Mouse (Mus musculus): ENCODE results near the gene Txndc11. TPM values are rescaled to one million over a fixed set of nuclear protein-coding genes. Genes with fewer than 3 reads are reported as not detected.

Txndc11 gene
- polyA plus RNA-seq, 1 experiment from 2014 or later: 15.5 TPM

DNA sequence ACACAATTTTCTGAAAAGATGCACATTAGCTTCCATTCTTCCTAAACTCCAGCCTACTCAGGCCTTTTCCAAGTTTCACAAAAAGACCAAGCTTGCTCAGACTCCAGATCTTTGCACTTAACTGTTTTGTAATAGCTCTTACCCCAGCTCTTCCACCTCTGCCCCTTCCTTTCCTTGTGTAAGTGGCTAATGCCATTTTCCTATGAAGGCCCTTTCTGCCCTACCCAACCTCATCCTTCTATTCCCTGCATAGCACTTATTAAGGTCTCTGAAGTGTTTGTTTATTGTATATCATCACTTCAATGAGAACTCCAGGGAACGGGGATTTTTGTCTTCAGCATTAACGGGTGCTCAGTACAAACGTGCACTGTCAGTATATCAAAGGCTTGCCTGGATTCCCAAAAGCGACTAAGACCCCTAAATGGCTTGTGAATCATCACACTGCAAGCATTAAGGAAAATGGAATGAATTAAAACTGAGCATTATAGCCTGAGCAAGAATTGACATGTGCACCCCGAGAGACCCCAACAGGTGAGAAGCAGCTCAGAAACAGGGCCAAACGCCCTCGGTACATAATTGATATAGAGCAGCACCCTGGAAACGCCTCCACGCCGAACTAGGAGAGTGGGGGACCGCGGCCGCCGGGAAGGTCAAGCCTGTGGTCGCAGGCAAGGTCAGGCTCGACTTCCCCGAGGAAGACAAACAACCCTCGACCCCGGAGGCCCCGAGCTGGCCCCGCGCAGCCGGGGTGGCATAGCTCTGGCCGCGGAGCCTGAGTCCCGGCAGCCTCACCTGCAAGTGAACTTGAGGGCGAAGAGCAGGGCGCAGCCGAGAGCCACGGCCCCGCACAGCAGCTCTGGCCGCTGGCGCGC lies 738 bp downstream of the Txndc11 start:
- Histone ChIP-seq H3K79me2 (ENCODE audit: inconsistent target) (peaks cover 52% of the 10 kb centered on the region), H3K27ac (peak overlapping the region; percentile 42), H3K36me3 (ENCODE audit: inconsistent target) (peaks cover 26% of the 10 kb centered on the region; the same call in 1 of the 2 replicates), H3K4me3 (ENCODE audit: inconsistent target) (peak overlapping the region; percentile 78)
- under 1% methylated on average over 34 of the region's 34 CpGs for WGBS (ENCODE audit: missing documents)

DNA sequence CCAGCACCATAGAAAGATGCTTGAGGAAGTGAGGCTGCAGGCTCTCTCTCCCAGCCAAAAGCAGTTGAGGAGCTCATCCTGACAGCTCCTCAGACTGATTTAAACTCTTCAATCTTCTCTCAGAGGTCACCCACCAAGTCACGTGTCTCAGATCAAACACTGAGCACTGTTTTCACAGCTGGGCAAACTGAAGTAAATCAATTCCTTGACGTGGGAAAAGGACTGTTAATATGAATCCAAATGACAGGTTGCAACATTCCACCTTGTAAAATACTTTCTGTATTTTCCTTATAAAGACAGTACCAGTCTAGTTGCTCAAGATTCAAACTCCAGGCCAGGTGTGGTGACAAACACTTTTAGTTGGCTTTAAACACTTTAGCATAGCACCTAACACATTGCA lies 1.6 kb downstream of the Txndc11 start:
- Histone ChIP-seq H3K27ac (no peak overlapping the region), H3K79me2 (ENCODE audit: inconsistent target) (peaks cover 60% of the 10 kb centered on the region), H3K36me3 (ENCODE audit: inconsistent target) (peaks cover 26% of the 10 kb centered on the region; the same call in 1 of the 2 replicates), H3K4me3 (ENCODE audit: inconsistent target) (peak overlapping the region; percentile 78; the same call in 1 of the 2 replicates)
- 15% methylated on average over 2 of the region's 2 CpGs for WGBS (ENCODE audit: missing documents)

DNA sequence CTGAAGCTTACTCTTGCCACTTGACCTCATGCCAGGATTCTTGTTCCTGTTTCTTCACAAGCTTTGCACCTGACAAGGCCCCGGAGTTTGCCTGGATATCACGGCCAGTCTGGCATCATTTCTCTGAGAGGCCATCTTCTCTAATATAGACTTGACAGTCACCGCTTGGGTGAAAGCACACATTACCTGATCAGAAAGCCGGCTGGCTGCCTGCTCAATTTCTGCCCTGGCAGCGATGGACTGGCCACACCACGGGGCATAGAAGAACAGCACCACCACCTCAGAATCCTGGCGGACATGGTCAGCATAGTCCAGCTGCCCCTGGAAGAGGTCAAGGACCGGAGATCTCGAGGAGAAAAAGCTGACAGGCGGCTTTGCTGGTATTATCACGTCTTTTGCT lies 6.1 kb downstream of the Txndc11 start:
- H3K36me3 ChIP-seq (ENCODE audit: inconsistent target): peaks cover 21% of the 10 kb centered on the region; the same call in 1 of the 2 replicates

DNA sequence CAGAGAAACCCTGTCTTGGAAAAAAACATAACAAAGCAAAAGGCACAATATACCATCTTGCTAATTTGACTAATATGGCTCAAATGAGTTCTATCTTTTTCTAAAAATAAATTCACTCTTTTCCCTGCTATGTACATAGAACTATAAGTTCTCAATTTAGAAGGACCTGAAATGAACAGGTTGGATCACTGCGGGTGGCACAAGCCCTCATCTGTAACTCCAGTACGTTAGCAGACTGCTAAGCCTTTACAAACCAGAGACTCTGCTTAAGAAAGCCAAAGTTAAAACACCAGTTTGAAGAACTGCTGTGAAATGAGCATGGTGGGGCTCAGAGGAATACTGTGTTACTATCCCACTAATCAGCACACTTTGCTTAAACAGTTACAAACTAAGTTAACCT lies 9.1 kb downstream of the Txndc11 start:
- Histone ChIP-seq H3K27ac (no peak overlapping the region), H3K36me3 (ENCODE audit: inconsistent target) (peaks cover 44% of the 10 kb centered on the region; the same call in 1 of the 2 replicates), H3K4me3 (ENCODE audit: inconsistent target) (no peak overlapping the region), H3K79me2 (ENCODE audit: inconsistent target) (peaks cover 75% of the 10 kb centered on the region)
- WGBS (ENCODE audit: missing documents): 100% methylated on average over 2 of the region's 2 CpGs

More for the DNA sequence above, 6.1 kb downstream of the Txndc11 start:
- 88% methylated on average over 10 of the region's 11 CpGs for WGBS (ENCODE audit: missing documents)
- peaks cover 90% of the 10 kb centered on the region for H3K79me2 ChIP-seq (ENCODE audit: inconsistent target)
- H3K27ac ChIP-seq: no peak overlapping the region
- no peak overlapping the region for H3K4me3 ChIP-seq (ENCODE audit: inconsistent target)

DNA sequence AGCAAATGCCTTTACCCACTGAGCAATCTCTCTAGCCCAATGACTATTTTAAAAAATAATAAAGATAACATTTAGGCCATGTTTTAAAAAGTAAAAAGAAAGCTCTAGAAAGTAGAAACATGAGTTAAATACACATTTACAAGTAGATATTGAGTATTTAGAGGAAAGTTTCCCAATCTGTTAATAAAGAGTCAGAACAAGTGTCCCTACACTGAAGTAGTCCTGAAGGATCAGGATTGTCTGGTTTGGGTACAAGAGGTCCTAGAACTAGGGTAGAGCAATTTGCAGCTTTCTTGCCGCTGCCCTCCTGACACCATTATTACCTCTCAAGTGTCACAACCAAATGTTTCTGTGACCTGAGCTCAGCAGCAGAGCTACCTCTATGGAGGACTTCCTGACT lies 10.3 kb downstream of the Txndc11 start:
- Histone ChIP-seq H3K27ac (no peak overlapping the region), H3K79me2 (ENCODE audit: inconsistent target) (peaks cover 70% of the 10 kb centered on the region), H3K36me3 (ENCODE audit: inconsistent target) (peaks cover 55% of the 10 kb centered on the region; the same call in 1 of the 2 replicates), H3K4me3 (ENCODE audit: inconsistent target) (no peak overlapping the region)
- WGBS (ENCODE audit: missing documents): 93% methylated on average over 1 of the region's 1 CpGs

DNA sequence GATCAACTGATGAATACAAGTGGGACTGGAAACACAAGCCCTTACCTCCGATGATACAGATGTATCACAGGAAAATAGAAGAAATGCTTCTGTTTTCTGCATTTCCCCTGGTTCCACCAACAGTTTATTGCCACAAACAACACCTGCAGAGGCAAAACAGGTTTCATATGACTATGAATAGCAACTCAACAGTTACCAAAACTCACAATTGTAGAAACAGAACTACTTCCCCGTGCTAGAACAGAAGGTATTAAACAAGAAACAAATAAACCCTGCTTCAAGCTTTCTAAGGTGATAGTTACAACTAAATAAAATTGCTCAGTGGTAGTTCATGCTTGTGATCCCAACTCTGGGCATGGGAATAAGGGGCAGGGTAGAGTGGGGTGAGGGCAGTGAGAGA lies 11.8 kb downstream of the Txndc11 start:
- H3K36me3 ChIP-seq (ENCODE audit: inconsistent target): peaks cover 48% of the 10 kb centered on the region; the same call in 1 of the 2 replicates
- H3K4me3 ChIP-seq (ENCODE audit: inconsistent target): no peak overlapping the region
- WGBS (ENCODE audit: missing documents): 85% methylated on average over 2 of the region's 2 CpGs
- no peak overlapping the region for H3K27ac ChIP-seq
- peaks cover 65% of the 10 kb centered on the region; the same call in 1 of the 2 replicates for H3K79me2 ChIP-seq (ENCODE audit: inconsistent target)

DNA sequence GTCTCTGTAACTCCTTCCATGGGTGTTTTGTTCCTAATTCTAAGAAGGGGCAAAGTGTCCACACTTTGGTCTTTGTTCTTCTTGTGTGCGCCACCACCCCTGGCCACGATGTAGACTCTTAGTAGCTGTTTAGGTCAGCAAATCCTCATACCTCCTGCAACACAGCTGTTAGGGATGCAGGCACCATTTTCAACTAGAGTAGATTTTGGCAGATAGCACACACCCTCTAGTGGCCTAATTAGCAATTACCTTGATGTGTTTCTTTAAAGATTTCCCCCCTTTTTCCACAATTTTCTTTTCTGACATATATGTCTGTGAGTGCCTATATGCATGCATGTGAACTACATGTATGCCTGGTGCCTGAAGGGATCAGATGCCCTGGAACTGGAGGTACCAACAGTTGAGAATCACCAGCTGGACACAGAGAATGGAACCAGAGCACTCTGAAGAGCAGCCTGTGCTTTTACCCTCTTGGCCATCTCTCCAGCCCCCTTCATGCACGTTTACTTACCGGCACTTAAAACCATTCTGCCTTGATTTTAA lies 25.2 kb downstream of the Txndc11 start:
- Histone ChIP-seq H3K4me3 (ENCODE audit: inconsistent target) (no peak overlapping the region), H3K27ac (no peak overlapping the region), H3K36me3 (ENCODE audit: inconsistent target) (no peaks in the 10 kb centered on the region), H3K79me2 (ENCODE audit: inconsistent target) (peaks cover 3% of the 10 kb centered on the region; the same call in 1 of the 2 replicates)
- WGBS (ENCODE audit: missing documents): 77% methylated on average over 4 of the region's 4 CpGs

DNA sequence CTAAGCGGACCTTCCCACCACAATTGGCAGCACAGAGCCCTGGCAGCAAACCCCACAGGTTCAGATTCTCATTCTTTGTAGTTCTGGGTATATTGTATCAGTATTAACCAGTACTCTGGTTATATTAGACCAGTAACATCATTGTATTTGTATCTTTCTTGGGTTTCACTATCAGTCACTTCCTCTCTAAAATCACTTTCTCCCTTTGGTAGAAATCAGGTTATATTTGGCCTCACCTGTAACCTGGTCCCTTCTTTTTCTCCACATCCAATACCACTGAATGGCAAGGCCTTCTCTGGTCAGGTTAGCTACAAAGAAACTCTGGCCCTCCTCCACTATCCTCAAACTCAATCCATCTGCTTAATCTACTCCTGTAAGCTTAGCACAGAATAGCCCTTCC lies 29.5 kb downstream of the Txndc11 start:
- H3K27ac ChIP-seq: no peak overlapping the region
- H3K79me2 ChIP-seq (ENCODE audit: inconsistent target): no peaks in the 10 kb centered on the region; the same call in 1 of the 2 replicates
- 56% methylated on average over 1 of the region's 1 CpGs for WGBS (ENCODE audit: missing documents)
- no peak overlapping the region for H3K4me3 ChIP-seq (ENCODE audit: inconsistent target)
- no peaks in the 10 kb centered on the region for H3K36me3 ChIP-seq (ENCODE audit: inconsistent target)

DNA sequence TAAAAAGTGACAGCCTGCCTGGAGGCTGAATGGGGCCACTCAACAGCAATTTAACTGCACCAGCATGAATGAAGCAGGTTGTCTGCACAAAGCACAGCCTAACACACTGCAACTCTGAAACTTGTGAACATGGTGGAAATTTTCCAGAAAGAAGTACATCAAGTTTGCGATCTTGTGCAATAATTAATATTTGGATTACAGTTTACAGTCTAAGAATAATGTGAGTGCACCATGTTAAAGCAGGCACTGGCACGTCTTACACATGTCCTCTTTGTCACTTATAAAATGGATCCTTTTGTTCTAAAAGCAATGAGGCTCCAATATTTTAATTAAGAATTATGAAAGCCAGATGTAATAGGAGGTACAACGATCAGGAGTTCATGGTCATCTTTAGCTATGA lies 37.1 kb downstream of the Txndc11 start:
- Histone ChIP-seq H3K36me3 (ENCODE audit: inconsistent target) (no peaks in the 10 kb centered on the region), H3K4me3 (ENCODE audit: inconsistent target) (no peak overlapping the region), H3K27ac (no peak overlapping the region), H3K79me2 (ENCODE audit: inconsistent target) (peaks cover 14% of the 10 kb centered on the region; the same call in 1 of the 2 replicates)
- whole genome bisulfite sequencing (ENCODE audit: missing documents): 100% methylated on average over 3 of the region's 3 CpGs

DNA sequence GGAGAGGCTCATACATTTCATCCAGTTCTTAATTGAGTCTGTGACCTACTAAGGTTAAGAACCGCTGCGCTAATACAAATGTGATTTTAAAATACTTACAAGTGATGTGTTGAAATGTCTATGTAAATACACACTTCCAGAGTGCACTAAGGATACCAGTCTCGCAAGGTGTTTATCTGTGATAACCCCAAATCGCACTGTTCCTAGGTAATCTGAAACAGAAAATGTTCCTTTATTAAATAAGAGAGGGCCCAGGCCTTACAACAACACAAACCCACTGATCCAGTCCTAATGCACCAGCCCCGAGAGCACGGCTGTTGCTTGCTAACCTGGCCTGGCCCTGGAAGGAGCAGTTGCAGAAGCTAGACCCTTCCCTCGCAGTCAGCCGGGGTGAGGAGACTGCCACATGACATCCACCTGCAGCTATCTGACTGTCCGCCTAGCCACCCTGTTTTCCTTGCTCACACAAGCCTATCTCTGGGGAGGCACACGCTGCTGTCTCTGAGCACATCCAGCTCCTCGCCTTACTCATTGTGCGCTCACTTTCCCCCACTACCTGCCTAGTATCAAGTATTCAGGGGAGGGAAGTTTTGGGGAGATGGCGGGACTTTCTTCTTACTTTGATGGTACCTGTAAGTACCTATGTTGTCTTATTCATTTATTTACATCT lies 40.6 kb downstream of the Txndc11 start:
- H3K27ac ChIP-seq: no peak overlapping the region
- peaks cover 22% of the 10 kb centered on the region; the same call in 1 of the 2 replicates for H3K36me3 ChIP-seq (ENCODE audit: inconsistent target)
- H3K4me3 ChIP-seq (ENCODE audit: inconsistent target): no peak overlapping the region
- peaks cover 14% of the 10 kb centered on the region; the same call in 1 of the 2 replicates for H3K79me2 ChIP-seq (ENCODE audit: inconsistent target)
- 95% methylated on average over 13 of the region's 13 CpGs for WGBS (ENCODE audit: missing documents)

DNA sequence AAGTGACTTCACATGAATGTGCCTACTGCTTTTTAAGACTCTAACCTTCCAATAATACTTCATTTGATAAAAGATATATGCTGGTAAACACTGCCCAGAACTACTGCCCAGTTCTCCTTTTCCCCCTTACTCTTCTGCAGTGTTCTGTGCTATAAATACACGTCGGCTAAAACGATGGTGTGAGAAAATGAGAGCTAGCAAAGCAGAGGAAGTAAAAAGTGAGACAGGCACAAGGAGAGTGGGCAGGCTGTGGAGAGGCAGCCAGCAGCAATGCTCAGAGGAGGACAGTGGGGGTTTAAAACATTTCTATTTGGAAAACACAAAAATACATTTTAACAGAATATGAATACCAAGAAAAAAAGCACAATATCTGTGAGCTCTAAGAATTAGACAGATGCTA lies 41.9 kb downstream of the Txndc11 start:
- Histone ChIP-seq H3K79me2 (ENCODE audit: inconsistent target) (peaks cover 14% of the 10 kb centered on the region; the same call in 1 of the 2 replicates), H3K4me3 (ENCODE audit: inconsistent target) (no peak overlapping the region), H3K36me3 (ENCODE audit: inconsistent target) (peaks cover 36% of the 10 kb centered on the region; the same call in 1 of the 2 replicates), H3K27ac (no peak overlapping the region)
- WGBS (ENCODE audit: missing documents): 3% methylated on average over 3 of the region's 3 CpGs

DNA sequence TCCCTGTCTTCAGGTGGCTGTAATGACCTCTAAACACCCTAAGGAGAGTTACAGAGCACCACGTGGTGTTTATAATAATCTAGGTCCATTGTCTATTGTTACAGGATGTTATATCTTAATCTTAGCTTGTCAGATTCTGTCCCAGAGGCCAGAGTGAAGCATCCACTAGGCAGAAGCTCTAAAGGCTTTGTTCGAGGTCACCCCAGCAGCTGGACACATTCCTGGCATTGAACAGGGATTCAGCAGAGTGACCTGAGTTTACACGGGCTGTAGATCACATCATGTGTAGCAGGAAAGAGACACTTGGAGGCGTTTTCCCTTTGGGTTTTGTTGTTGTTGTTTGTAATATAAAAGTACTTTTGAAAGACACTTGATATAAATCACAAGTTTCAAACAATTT lies 42.4 kb downstream of the Txndc11 start:
- peaks cover 36% of the 10 kb centered on the region; the same call in 1 of the 2 replicates for H3K36me3 ChIP-seq (ENCODE audit: inconsistent target)
- 82% methylated on average over 4 of the region's 4 CpGs for WGBS (ENCODE audit: missing documents)
- H3K79me2 ChIP-seq (ENCODE audit: inconsistent target): peaks cover 14% of the 10 kb centered on the region; the same call in 1 of the 2 replicates
- no peak overlapping the region for H3K27ac ChIP-seq
- H3K4me3 ChIP-seq (ENCODE audit: inconsistent target): no peak overlapping the region

DNA sequence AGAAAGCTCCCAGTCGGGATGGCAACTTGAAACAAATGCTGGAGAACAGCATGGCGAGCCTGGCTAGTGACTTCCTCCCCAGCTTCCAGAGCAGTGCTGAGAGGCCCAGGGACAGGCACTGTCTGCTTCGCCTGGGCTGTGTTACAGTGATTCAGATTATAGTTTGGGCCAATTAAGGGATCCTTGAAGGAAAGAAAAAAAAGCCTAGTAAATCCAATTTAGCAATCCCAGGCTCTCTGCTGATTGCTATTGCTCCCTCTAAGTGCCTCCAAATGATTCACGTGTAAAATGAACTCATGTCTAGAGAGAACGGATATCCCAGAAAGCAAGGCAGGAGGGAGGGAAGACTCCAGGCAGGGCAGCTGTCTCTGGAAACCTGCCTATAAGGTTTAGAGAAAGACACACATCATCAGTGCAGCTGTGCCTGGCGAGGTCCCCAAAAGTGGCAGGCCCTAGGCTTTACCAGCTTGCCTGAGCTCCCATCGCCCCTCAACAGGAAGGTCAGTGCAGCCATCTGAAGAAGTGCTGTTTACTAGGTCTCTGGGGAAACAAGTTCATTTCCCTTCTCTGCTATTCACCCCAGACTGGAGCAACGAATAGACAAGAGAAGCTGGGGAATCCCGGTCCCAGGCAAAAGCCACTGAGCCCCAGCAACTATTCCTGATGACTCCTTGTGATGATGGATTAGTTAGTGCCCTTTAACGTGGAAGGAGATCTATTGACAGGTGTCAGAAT lies 43.4 kb downstream of the Txndc11 start:
- H3K4me3 ChIP-seq (ENCODE audit: inconsistent target): no peak overlapping the region
- H3K36me3 ChIP-seq (ENCODE audit: inconsistent target): peaks cover 36% of the 10 kb centered on the region; the same call in 1 of the 2 replicates
- H3K27ac ChIP-seq: no peak overlapping the region
- WGBS (ENCODE audit: missing documents): 92% methylated on average over 9 of the region's 10 CpGs
- peaks cover 14% of the 10 kb centered on the region; the same call in 1 of the 2 replicates for H3K79me2 ChIP-seq (ENCODE audit: inconsistent target)

Data from macrophage (primary cell).